Mouse (Mus musculus): ENCODE results near the gene Oprm1. TPM values are rescaled to one million over a fixed set of nuclear protein-coding genes. Genes with fewer than 3 reads are reported as not detected.

Oprm1 gene
- polyA plus RNA-seq, 1 experiment from 2014 or later: 0.40 TPM

DNA sequence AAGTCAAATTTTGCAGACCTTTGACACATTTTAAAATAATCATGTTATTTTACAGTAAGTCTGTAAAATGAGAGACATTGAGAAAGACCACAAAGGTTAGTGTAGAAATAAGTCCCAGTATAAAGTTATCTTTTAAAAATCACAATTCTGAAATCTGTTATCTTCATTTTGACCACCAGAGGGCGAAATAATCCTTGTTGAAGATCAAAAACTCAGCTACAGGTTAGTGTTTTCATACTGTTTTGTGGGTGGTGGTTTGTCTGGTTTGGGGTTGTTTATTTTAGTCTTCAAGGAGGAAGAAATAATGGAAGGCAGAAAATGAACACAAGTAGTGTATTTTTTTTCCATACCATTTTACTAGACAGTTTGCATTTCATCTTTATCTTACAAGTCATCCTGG is 127.2 kb downstream of the Oprm1 start:
- WGBS: 0% methylated on average over 1 of the region's 1 CpGs
- H3K27me3 ChIP-seq (ENCODE audit: control insufficient read depth, insufficient read depth, low read length): no peaks in the 10 kb centered on the region
- no peak overlapping the region for H3K9ac ChIP-seq (ENCODE audit: low read length)
- no peak overlapping the region for H3K4me2 ChIP-seq (ENCODE audit: low read depth, low read length)
- H3K9me3 ChIP-seq (replicated peaks; ENCODE audit: control insufficient read depth, low read length): no peaks in the 10 kb centered on the region
- no peak overlapping the region for H3K4me3 ChIP-seq (replicated peaks; ENCODE audit: low read length)
- no peak overlapping the region for H3K27ac ChIP-seq (ENCODE audit: low read length)
- no peaks in the 10 kb centered on the region for H3K4me1 ChIP-seq (ENCODE audit: control insufficient read depth, insufficient read depth, low read length)
- no peaks in the 10 kb centered on the region for H3K36me3 ChIP-seq (ENCODE audit: control insufficient read depth, insufficient read depth, low read length)
- ATAC-seq (ENCODE audit: insufficient read depth, low FRiP score): no peak

DNA sequence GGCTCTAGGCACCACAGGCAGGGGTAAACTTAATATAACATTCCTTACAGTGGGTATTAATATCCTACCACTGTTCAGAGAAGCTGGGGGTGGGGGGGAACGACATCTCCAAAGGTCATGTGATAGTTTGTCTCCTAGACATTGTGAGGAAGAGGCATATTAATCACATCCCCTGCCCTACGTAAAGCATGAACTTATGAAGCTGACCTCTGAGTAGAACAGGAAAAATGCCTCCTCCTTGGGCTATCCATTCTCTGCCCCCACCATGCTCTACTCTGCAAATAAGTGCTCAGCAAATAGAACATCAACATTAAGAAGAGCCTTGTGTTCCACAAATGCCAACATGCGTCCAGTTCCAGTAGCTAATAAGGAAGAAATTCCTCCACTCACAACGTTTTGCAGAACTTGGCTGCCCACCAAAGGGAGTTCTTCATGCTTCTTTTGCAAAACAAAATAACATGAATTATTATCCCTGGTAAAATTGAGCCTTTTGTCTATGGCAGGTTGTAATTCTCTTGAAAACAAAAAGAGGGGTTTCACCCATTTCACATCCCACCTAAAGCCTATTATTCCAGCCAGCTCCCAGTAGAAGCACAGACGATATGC is 131.4 kb downstream of the Oprm1 start:
- H3K4me1 ChIP-seq (ENCODE audit: control insufficient read depth, insufficient read depth, low read length): no peaks in the 10 kb centered on the region
- no peak overlapping the region for H3K4me3 ChIP-seq (replicated peaks; ENCODE audit: low read length)
- H3K9ac ChIP-seq (ENCODE audit: low read length): no peak overlapping the region
- no peak overlapping the region for H3K4me2 ChIP-seq (ENCODE audit: low read depth, low read length)
- H3K27ac ChIP-seq (ENCODE audit: low read length): no peak overlapping the region
- no peaks in the 10 kb centered on the region for H3K36me3 ChIP-seq (ENCODE audit: control insufficient read depth, insufficient read depth, low read length)
- no peaks in the 10 kb centered on the region for H3K27me3 ChIP-seq (ENCODE audit: control insufficient read depth, insufficient read depth, low read length)
- no peak for ATAC-seq (ENCODE audit: insufficient read depth, low FRiP score)
- no peaks in the 10 kb centered on the region for H3K9me3 ChIP-seq (replicated peaks; ENCODE audit: control insufficient read depth, low read length)
- WGBS: 41% methylated on average over 5 of the region's 5 CpGs

DNA sequence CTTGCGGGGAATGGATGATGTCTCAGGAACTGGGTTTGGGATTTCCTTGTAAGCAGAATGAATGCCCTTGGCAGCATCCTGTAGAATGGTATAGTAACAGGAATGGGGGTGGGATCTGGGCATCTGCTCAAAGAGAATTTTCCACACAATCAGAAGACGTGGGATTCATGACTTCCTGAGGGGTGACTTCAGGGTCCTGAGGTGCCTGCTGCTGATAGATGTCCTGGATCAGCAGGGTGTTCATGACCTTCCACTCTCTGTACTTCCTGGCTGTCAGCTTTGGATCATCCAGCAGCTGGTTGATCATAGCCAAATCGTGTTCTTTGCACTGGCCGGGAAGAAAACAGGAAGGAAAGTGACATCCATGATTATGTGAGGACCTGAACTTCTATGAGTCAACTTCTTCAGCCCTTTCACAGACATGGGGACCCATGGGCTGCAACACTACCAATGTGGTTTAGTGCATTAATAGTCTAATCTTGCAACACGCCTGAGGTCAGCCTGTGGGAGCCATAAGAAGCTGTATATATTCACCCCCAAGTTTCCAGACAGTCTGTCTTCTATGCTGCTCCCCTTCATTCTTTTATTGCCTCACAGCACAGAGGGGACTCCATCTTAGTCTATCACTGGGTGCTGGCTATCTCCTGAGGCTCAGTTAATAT is 132.2 kb downstream of the Oprm1 start:
- H3K4me2 ChIP-seq (ENCODE audit: low read depth, low read length): no peak overlapping the region
- no peak overlapping the region for H3K4me3 ChIP-seq (replicated peaks; ENCODE audit: low read length)
- ATAC-seq (ENCODE audit: insufficient read depth, low FRiP score): no peak
- H3K9ac ChIP-seq (ENCODE audit: low read length): no peak overlapping the region
- no peaks in the 10 kb centered on the region for H3K4me1 ChIP-seq (ENCODE audit: control insufficient read depth, insufficient read depth, low read length)
- 66% methylated on average over 5 of the region's 5 CpGs for WGBS
- H3K27me3 ChIP-seq (ENCODE audit: control insufficient read depth, insufficient read depth, low read length): no peaks in the 10 kb centered on the region
- H3K36me3 ChIP-seq (ENCODE audit: control insufficient read depth, insufficient read depth, low read length): no peaks in the 10 kb centered on the region
- no peaks in the 10 kb centered on the region for H3K9me3 ChIP-seq (replicated peaks; ENCODE audit: control insufficient read depth, low read length)
- H3K27ac ChIP-seq (ENCODE audit: low read length): no peak overlapping the region

DNA sequence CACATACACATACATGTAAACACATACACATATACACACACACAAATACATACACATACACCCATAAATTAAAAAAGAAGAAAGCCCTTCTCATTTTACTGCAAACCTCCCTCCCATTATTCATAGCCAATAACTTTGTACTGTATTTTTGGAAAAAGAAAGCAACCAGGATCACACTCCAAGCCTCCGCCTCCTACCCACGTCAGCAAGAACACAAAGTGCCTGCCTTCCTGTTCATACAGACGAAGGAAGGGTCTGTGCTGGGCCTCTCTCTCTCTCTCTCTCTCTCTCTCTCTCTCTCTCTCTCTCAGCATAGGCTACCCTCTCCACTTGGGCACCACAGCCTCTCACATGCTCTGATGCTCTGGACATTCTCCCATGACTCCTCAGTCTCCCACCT is 137.5 kb downstream of the Oprm1 start:
- Histone ChIP-seq H3K36me3 (ENCODE audit: control insufficient read depth, insufficient read depth, low read length) (no peaks in the 10 kb centered on the region), H3K4me1 (ENCODE audit: control insufficient read depth, insufficient read depth, low read length) (no peaks in the 10 kb centered on the region), H3K27ac (ENCODE audit: low read length) (no peak overlapping the region), H3K4me2 (ENCODE audit: low read depth, low read length) (no peak overlapping the region), H3K4me3 (replicated peaks; ENCODE audit: low read length) (no peak overlapping the region), H3K9ac (ENCODE audit: low read length) (no peak overlapping the region), H3K9me3 (replicated peaks; ENCODE audit: control insufficient read depth, low read length) (no peaks in the 10 kb centered on the region), H3K27me3 (ENCODE audit: control insufficient read depth, insufficient read depth, low read length) (no peaks in the 10 kb centered on the region)
- ATAC-seq (ENCODE audit: insufficient read depth, low FRiP score): no peak
- 69% methylated on average over 3 of the region's 3 CpGs for WGBS

DNA sequence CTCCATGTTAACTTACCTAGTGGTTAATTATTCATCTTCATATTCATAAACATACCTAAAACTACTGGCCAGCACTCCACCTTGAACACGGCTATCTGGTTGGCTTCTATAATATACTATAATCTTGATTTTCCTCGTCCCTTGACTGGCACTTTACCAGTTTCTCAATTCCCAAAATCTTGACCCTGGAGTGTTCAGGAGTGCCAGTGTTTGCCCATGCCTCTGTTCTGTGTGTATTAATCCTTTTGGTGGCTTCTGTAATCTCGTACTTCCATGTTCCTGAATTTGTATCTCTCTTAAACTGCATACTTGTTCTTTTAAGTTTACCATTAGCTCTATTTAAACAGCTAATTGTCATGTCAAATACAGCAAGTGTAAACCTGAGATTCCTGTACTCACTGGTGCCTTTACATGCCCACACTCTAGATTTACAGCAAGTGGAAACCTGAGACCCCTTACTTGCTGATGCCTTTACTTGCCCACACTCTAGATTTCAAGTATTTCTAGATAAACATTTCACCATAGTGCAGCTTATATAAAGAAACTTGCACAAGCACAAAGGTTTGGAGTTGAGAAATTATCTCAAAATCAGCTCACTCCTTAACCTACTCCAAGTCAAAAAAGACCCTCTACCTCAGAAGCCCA is 138.5 kb downstream of the Oprm1 start:
- no peak overlapping the region for H3K4me2 ChIP-seq (ENCODE audit: low read depth, low read length)
- no peak overlapping the region for H3K4me3 ChIP-seq (replicated peaks; ENCODE audit: low read length)
- H3K9me3 ChIP-seq (replicated peaks; ENCODE audit: control insufficient read depth, low read length): no peaks in the 10 kb centered on the region
- H3K27ac ChIP-seq (ENCODE audit: low read length): no peak overlapping the region
- no peak overlapping the region for H3K9ac ChIP-seq (ENCODE audit: low read length)
- no peaks in the 10 kb centered on the region for H3K27me3 ChIP-seq (ENCODE audit: control insufficient read depth, insufficient read depth, low read length)
- 54% methylated on average over 3 of the region's 3 CpGs for WGBS
- no peak for ATAC-seq (ENCODE audit: insufficient read depth, low FRiP score)
- no peaks in the 10 kb centered on the region for H3K36me3 ChIP-seq (ENCODE audit: control insufficient read depth, insufficient read depth, low read length)
- H3K4me1 ChIP-seq (ENCODE audit: control insufficient read depth, insufficient read depth, low read length): no peaks in the 10 kb centered on the region

DNA sequence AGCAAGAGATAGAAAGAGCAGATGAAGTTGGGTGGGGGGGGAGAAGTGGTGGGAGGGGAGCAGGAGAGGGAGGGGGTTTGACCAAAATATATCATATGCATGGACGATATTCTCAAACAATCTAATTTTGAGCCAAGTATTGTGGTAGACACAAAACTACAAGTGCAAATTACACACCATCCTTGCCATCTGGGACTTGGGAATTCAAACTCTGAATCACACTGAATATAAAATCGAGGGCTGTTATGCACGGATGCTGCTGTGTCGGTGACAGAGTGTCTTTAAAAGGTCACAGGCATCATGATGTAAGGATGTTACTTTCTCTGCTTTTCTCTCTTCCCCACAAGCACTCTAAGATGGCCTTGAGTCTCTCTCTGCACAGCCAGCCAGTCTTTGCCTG is 141.8 kb downstream of the Oprm1 start:
- Histone ChIP-seq H3K36me3 (ENCODE audit: control insufficient read depth, insufficient read depth, low read length) (no peaks in the 10 kb centered on the region), H3K4me3 (replicated peaks; ENCODE audit: low read length) (no peak overlapping the region), H3K27ac (ENCODE audit: low read length) (no peak overlapping the region), H3K4me1 (ENCODE audit: control insufficient read depth, insufficient read depth, low read length) (no peaks in the 10 kb centered on the region), H3K9me3 (replicated peaks; ENCODE audit: control insufficient read depth, low read length) (no peaks in the 10 kb centered on the region), H3K9ac (ENCODE audit: low read length) (no peak overlapping the region), H3K27me3 (ENCODE audit: control insufficient read depth, insufficient read depth, low read length) (no peaks in the 10 kb centered on the region), H3K4me2 (ENCODE audit: low read depth, low read length) (no peak overlapping the region)
- WGBS: 89% methylated on average over 4 of the region's 4 CpGs
- no peak for ATAC-seq (ENCODE audit: insufficient read depth, low FRiP score)

DNA sequence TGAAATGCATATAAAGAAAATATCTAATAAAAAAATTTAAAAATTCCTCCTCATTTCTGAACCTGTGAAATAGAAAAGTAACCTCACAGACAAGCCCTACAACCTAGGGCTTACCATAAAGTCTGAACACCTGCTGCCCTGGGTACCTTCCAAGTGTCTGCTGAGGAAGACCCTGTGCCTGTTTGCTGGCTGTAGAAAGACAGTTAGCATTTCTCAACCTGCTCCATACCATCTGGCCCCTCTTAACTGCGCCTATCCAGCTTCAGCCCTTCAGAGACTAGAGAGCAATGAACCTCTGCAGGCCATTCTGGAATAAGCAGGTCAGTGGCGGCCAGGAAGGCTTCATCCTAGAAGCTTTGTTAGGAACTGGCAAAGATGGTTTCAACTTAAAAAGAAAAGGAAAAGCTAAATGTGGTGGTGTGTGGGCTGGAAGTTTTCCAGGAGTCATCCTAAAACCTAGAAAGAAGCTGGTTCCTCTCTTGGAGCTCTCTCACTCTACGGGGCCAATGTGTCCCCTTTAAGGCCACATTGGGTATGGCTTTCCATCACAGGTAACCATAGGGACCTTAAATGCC is 143.6 kb downstream of the Oprm1 start:
- Histone ChIP-seq H3K4me1 (ENCODE audit: control insufficient read depth, insufficient read depth, low read length) (no peaks in the 10 kb centered on the region), H3K4me3 (replicated peaks; ENCODE audit: low read length) (no peak overlapping the region), H3K4me2 (ENCODE audit: low read depth, low read length) (no peak overlapping the region), H3K9ac (ENCODE audit: low read length) (no peak overlapping the region), H3K9me3 (replicated peaks; ENCODE audit: control insufficient read depth, low read length) (no peaks in the 10 kb centered on the region), H3K27me3 (ENCODE audit: control insufficient read depth, insufficient read depth, low read length) (no peaks in the 10 kb centered on the region), H3K27ac (ENCODE audit: low read length) (no peak overlapping the region), H3K36me3 (ENCODE audit: control insufficient read depth, insufficient read depth, low read length) (no peaks in the 10 kb centered on the region)
- no peak for ATAC-seq (ENCODE audit: insufficient read depth, low FRiP score)
- 84% methylated on average over 3 of the region's 3 CpGs for WGBS

DNA sequence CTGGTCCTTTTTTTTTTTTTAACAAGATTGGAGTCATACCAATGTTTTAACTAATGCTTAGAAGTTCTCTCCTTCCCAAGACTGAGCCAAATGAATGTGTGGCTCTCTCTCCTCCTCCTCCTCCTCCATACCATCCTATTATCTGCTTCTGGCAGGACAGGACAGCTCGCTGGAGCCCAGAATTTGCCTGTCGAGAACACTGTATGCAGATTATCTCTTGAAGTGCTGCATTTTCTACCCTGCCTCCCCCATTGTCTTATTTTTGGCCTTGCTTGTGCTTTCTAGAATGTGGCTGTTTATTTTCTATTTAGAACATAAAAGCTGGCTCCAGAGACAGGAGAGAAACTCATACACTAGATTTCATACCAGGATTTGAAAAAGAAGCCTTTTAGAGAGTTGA is 151.5 kb downstream of the Oprm1 start:
- Histone ChIP-seq H3K4me3 (replicated peaks; ENCODE audit: low read length) (no peak overlapping the region), H3K27me3 (ENCODE audit: control insufficient read depth, insufficient read depth, low read length) (no peaks in the 10 kb centered on the region), H3K9me3 (replicated peaks; ENCODE audit: control insufficient read depth, low read length) (no peaks in the 10 kb centered on the region), H3K36me3 (ENCODE audit: control insufficient read depth, insufficient read depth, low read length) (no peaks in the 10 kb centered on the region), H3K4me2 (ENCODE audit: low read depth, low read length) (no peak overlapping the region), H3K27ac (ENCODE audit: low read length) (no peak overlapping the region), H3K4me1 (ENCODE audit: control insufficient read depth, insufficient read depth, low read length) (no peaks in the 10 kb centered on the region), H3K9ac (ENCODE audit: low read length) (no peak overlapping the region)
- 75% methylated on average over 2 of the region's 2 CpGs for WGBS
- no peak for ATAC-seq (ENCODE audit: insufficient read depth, low FRiP score)

DNA sequence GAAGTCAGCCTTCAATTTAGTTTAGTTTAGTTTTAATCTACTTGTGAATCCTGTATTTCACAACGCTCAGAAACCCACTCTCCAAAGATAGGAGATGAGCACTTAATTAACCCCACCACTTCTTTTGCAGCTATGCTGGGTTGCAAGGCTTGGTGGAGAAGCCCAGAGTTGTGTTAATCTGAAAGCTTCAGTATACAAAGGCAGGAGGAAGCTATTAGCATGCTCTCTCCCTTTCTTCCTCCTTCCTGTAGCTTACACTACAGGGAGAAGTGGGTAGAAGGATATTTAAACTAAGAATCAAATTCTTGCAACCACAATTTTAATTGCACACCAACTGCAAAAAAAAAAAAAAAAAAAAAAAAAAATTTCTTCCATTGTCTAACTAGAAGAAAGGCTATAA is 157.7 kb downstream of the Oprm1 start:
- Histone ChIP-seq H3K36me3 (ENCODE audit: control insufficient read depth, insufficient read depth, low read length) (no peaks in the 10 kb centered on the region), H3K27ac (ENCODE audit: low read length) (no peak overlapping the region), H3K4me2 (ENCODE audit: low read depth, low read length) (no peak overlapping the region), H3K4me3 (replicated peaks; ENCODE audit: low read length) (no peak overlapping the region), H3K9me3 (replicated peaks; ENCODE audit: control insufficient read depth, low read length) (no peaks in the 10 kb centered on the region), H3K4me1 (ENCODE audit: control insufficient read depth, insufficient read depth, low read length) (peaks cover 3% of the 10 kb centered on the region; the same call in 1 of the 2 replicates), H3K9ac (ENCODE audit: low read length) (no peak overlapping the region), H3K27me3 (ENCODE audit: control insufficient read depth, insufficient read depth, low read length) (no peaks in the 10 kb centered on the region)
- ATAC-seq (ENCODE audit: insufficient read depth, low FRiP score): no peak
- WGBS: 40% methylated on average over 1 of the region's 1 CpGs
